Mouse (Mus musculus) frontal cortex, postnatal 14 days (tissue): ENCODE results near the gene Tfap4.
"Not testable (repeated sequence)": the region's sequence is repeated elsewhere in the genome, so short reads cannot be mapped to it uniquely, and the experiment has no call there.

Experiments
- DNase-seq, 2 experiments: peaks; one replicate each; pipeline ENCODE4 v3.0.0; 2022; ENCODE audit warnings: low spot score in 2 of 2

Gene Tfap4

GRCm38 (mm10) chr16:4592909-4593875, 33.5 kb upstream of the Tfap4 start:
- DNase-seq, result no peak

- no peak for DNase-seq
Observed at GRCm38 (mm10) chr16:4590236-4590635, 30.6 kb upstream of the Tfap4 start.

GRCm38 (mm10) chr16:4587516-4588210, 28.0 kb upstream of the Tfap4 start:
- no peak for DNase-seq

DNA sequence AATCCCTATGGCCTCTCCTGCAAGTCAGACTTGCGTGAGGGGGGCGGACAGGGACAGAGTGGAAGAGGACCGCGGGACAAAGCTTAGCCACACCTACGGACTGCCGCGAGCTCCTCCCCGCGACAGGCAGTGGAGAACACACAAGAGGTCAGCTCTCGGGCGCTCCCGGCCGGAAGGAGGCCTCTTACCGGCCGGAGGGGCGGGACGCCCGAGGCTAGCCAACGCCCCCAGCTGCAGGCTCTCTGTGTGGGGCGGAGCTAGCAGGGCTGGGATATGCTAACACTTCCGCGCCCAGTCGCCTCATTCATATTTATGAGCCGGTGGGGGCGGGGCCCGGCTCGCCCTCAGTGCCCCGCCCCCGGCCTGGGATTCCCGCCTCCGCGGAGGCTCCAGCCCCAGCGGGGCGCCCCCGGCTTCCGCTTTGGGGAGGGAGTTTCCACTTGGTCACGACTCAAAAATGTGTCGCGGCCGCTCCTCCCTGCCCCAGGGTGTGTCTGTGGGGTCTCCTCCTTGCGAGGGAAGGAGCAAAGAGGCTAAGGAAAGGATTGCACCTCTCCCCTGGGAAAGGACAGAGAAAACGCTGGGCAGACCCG, 27.0 kb upstream of the Tfap4 start:
- DNase-seq, result peak; percentile 77 to 85

DNA sequence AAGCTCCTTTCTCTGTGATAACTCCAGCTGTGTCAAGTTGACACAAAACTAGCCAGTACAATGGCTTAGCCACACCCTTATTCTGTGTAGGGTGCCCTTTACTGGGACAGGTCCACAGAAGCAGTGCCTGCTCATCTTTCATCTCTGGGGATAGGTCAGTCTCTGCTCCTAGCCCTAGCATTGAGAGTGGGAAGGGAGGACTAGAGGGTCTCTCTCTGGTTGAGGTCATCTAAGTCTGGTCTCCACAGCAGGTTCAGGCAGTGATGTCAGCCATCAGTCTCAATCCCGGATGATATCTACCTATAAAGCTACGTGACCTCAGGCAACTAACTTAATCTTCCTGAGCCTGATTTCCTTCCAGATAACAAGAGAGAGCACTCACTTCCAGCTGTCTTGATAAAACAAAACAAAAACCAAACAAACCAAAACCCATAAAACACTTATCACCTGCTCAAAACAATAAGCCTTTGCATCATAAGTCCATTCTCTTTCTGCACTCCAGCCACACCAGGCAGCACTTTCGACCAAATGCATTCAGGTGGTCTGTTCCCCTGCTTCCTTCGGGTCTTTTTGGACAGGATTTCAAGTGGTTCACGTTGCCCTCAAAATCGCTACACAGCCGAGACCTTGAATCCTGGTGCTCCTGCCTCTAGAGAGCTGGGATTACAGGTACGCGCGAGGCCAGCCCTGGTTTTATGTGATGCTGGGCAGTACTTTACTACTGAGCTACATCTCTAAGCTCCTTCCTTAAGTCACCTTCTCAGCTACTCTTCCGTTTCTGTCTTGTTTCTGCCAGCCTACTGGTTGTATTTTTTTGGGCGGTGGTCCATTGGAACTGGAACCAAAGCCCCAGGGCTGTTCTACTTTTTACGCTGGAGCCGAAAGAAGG, 26.2 kb upstream of the Tfap4 start:
- no peak for DNase-seq

GRCm38 (mm10) chr16:4584438-4584837, 24.8 kb upstream of the Tfap4 start:
- no peak for DNase-seq

DNA sequence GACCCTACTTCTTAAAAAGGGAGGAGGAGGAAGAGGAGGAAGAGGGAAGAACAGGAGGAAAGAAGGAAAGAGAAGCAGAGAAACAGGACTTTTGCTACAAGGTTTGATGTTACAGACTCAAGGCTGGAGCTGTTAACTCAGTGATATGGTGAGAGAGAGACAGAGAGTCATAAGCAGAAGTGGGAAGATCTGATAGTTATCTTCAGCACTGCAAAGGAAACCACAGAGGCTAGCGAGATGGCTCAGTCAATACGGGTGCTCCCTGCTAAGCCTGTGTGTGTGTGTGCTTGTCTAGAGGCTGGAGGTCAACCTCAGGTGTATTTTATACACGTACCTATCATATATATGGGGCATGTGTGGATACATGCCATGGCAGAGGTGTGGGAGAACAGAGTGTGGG, 24.2 kb upstream of the Tfap4 start:
- no peak for DNase-seq

DNA sequence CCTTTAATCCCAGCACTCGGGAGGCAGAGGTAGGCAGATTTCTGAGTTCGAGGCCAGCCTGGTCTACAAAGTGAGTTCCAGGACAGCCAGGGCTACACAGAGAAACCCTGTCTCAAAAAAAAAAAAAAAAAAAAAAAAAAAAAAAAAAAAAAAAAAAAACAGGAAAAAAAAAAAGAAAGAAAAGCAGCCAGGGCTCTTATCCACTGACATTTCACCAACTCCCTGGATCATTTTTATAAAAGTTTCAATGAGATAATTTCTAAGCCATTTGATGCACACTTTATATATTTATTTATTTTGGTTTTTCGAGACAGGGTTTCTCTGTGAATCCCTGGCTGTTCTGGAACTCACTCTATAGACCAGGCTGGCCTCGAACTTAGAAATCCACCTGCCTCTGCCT, 21.5 kb upstream of the Tfap4 start:
- DNase-seq, result not testable (repeated sequence)

GRCm38 (mm10) chr16:4578630-4579029, 19.0 kb upstream of the Tfap4 start:
- DNase-seq, result no peak

- DNase-seq, result no peak
Observed at GRCm38 (mm10) chr16:4576873-4577272, 17.2 kb upstream of the Tfap4 start.

GRCm38 (mm10) chr16:4576038-4576437, 16.4 kb upstream of the Tfap4 start:
- DNase-seq, result no peak

DNA sequence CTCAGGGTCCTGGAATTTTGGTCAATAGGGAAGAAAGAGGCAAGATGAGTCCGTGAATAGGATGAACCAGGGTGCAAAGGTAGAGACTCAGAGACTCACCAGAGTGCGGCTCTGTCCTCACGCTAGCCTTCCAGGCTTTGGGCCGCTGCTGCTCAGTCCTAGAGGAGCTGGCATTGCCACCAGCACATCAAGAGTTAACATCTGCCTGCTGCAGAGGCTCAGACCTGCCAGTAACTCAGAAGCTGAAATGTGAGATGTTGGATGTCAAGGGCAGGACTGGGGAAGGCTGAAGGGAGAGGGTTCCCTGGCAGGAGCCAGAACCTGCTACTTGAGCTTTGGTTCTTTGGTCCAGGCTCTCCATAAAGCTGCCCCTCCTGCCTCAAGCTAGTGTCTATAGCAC, 11.1 kb upstream of the Tfap4 start:
- no peak for DNase-seq

DNA sequence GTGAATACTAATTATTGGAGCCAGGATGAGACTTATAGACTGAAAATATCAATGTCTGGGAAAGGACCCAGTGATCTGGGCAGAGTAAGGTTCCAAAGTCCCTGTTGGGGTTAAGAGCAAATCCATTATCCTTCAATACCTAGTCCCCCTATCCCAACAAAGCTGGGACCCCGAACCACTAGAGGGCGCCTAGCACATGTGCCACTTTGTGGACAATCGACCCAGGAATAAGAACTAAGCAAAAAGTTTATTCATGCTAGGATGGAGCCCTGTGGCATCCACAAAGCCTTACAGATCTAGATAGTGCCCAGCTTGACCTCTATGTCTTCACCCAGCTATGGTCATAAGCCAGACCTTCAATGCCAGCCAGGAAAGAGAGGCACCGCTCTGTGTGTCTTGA, 8.3 kb upstream of the Tfap4 start:
- peak in 1 of 2 experiments; percentile 72 for DNase-seq

DNA sequence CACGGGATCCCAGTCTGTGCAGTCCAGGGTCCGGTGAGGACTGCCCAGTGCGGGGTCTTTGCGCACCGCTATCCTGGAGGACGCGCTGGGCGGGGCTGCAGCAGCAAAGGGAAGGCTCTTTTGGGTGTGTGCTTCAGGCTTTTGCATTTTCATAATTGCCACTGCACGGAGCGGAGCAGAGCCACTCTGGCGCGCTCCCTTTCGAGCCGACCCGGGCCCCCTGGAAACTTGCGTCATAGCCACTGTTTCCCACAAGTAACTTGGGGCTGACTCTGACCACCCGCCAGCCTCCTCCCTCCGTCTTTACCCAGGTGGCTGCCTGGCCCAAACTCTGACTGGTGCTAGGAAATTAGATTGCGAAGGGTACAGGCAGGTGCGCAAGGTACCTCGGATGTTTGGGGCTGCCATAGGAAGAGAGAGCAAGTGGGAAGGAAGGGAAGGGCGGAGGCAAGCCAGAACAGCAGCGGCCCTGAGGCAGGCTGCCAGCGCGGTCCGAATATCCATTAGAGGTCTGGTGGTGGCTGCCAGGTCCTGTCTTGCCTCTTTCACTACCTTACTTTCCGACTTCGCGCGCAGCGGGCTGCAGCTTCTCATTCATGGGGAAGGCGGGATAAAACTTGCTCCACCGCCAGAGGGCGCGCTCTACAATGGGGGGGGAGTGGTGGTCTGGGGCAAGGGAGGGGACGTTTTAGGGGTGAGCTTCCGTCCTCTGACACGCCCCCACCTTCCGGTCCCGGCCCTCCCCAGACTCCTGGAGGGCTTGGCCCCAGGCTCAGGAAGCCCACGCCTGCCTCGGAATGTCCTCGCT, 695 bp upstream of the Tfap4 start:
- DNase-seq, result peak; percentile 35 to 40

DNA sequence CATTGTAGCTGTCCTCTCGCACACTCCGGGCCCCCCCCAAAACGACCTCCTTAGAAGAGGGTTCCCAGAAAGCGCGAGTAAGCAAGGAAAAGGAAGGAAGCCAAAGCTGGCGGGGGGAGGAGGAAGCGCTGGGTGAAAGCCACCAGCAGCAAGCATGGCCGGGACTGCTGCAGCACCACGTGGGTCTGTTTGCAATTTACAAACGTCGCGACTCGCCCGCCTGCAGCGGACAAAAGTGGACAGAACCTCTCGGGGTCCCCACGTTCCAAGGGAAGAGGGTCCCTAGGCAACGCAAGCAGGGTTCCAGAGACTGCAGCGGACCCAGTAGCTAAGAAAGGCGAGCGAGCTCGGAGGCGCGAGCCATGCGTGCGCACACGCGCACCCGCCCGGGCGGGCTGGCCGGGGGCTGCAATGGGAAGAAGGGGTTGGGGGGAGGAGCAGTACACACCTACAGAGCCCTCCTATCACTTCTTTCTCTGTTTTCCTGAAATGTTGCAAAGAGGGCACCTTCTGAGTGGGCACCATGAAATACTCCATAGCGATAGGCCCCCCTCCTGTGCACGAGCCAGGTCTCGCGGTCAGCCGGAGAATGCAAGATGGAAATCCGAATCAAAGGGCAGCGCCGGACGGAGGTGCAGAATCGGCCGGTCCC, 548 bp downstream of the Tfap4 start:
- DNase-seq, result peak; percentile 66 to 67

GRCm38 (mm10) chr16:4558384-4558979, 1.2 kb downstream of the Tfap4 start:
- DNase-seq, result peak; percentile 85 to 87

DNA sequence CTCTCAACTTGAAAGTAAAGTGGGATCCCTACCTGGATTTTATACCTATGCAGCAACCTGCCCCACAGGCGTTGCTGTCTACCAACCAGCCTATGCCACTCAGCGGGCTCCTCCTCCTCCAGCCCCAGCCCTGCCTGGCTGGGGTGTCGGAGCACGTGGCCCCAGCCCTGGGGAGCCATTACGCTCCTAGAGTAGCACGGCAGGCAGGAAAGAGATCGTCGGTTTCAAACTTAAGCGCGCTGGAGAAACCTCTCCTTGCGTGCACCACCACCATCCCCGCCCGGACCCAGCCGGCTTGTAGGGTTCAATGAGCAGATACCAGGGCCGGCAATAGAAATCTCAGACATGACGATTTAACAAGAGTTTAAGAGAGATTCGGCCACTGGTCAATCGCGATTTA, 1.7 kb downstream of the Tfap4 start:
- DNase-seq, result peak; percentile 34 to 53

DNA sequence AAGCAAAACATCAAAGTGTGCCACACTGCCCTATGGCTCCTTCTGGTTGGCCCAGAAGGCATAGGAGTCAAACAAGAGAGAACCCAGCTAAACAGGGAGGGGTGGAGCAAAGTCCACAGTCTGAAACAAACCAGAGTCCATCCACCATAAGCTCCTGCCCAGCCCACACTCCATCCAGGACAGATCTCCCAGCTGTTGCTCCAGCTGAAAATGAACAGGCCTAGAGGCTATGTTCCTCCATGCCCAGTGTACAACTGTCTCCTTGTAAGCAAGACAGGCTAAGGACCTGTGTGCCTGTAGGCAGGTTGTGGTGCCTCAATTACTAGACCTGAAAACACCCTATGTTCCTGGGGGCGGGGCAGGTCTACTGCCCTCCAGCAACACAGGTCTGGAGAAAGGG, 2.6 kb downstream of the Tfap4 start:
- no peak for DNase-seq

DNA sequence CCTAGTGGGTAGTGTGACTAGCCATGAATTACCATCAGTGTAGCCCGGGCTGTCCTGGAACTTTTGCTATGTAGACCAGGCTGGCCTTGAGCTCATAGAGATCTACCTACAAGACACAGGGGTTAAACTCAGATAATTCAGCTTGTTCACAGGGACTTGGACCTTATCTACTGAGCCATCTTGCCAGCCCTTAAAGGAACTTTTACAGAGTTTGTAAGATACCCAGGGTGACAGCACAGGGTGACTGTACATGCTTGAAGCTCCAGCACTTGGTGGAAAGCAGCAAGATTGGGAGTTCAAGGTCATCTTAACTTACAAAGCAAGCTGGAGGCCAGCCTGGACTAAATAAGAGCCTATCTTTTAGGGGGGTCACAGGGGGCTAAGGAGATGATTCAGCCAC, 4.1 kb downstream of the Tfap4 start:
- no peak for DNase-seq
